Mouse (Mus musculus) heart, postnatal 10 days (tissue): ENCODE measurements around the gene Apoa4. TPM values are rescaled to one million over a fixed set of nuclear protein-coding genes. Genes with fewer than 3 reads are reported as not detected.

Experiments
- DNase-seq, 2 experiments: peaks; one replicate each; pipeline ENCODE4 v3.0.0; 2021
- intact Hi-C: fragments of 180-260 bp; cut with DNase I; formaldehyde crosslinking; loops from one replicate; pipeline ENCODE4 v1.15.1; 2025
- total RNA-seq, 2 experiments: library from RNA; stranded (reverse); gene quantifications; 2 replicates each; pipeline ENCODE4 v1.2.3; 2021

The Apoa4 gene
- not detected for total RNA-seq

DNA sequence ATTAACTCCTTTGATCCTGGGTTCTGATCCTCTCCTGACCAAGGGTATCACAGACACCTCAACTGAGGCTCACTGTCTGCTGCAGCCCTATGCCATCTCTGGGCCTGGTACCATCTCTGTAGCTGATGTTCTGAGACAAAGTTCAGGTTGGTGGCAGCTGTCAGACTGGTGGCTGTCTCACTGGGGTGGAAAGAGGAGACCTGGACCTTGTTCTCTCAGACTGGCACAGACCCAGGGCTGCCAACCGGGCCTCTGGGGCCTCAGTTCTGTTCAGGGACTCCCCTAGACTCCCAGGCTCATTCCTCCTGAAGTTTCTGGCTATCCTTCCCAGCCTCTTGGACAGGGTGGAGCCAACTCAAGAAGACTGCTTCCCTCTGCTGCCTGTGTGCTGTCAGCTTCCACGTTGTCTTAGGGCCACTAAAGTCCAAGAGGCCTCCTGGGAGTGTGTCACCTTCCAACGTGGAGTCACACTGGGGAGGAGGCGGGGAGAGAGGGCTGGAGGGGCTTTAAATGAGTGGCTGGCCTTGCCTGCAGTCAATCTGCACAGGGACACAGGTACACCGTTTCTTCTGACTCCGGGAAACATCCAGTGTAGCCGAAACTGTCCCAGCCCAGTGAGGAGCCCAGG lies at the start of gene Apoa4:
Gene Apoa4 (plus strand): TSS at position 171 of the 628 bp plus-strand sequence.
- no peak for DNase-seq
- intact Hi-C loops: no loop called here

DNA sequence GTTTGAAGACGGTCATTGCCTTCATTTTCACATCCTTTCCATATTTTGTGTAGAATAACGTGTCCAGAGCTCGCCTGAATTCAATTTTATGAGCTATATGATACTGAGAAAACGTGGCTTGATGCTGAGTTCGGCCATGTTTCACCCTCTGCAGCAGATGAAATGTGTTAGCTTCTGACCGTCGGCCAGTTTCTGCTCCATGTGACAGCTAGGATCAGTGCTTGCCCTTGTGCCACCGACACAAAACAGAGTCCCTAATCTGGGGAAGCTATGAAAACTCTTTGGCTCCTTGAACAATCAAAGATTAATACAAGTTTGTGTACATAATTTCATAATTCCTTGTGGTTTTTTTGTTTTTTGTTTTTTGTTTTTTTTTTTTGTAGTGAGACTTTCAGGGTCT lies 49.3 kb upstream of the Apoa4 start:
- DNase-seq: peak in 1 of 2 experiments; percentile 56
- intact Hi-C loops: loop anchor here (1.0 kb wide), 1 partner anchor 188 kb away; no protein-coding TSS in a partner anchor

DNA sequence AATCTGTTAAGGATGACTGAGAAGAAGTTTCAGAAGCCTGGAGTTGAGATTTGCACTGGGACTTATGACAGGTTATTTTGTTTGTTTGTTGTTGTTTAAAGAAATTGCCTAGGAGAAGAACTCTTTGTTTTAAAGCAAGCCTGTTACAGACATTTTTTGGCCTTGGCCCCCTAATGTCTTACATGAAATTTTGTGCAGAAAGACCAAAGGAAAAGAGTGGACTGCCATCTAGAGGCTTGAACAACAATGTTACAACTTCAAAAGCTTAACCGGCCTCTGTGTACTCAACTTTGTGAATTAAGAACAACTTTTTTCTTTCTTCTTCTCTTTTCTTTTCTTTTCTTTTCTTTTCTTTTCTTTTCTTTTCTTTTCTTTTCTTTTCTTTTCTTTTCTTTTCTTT lies 48.9 kb upstream of the Apoa4 start:
- intact Hi-C loops: loop anchor here (1.0 kb wide), 1 partner anchor 188 kb away; no protein-coding TSS in a partner anchor
- peak in 1 of 2 experiments; percentile 65 for DNase-seq

DNA sequence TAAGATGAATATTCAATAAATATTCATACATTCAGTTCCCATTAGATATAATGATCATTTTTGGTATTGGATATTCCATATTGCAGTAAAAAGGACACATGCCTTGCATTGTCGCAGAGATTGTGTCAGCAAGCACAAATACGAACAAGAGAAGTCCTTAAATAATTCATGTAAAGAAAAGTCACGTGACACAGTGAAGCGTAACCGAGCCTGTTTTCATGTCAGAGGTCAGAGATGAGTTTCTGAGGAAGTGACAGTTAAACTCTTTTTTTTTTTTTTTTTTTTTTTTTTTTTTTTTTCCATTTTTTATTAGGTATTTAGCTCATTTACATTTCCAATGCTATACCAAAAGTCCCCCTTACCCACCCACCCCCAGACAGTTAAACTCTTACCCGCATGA lies 47.9 kb upstream of the Apoa4 start:
- intact Hi-C loops: no loop called here
- no peak for DNase-seq

DNA sequence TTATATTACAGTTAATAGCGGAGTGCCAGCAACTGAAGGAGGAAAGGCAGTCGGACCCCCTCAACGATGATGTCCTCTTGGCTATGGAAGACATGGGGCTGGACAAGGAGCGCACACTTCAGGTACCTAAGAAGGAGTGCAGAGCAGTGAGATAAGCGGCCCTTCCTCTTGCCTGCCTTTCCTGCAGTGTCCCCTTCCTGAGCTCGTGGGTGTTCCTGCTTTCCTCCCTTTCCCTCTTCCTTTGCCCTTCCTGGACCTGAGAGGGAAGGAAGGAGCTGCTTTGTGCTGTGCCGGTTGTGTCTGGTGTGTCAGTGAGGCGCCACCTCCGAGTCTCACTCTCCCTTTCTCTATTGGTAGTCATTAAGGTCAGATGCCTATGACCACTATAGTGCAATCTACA lies 45.7 kb upstream of the Apoa4 start:
- DNase-seq: no peak
- intact Hi-C loops: no loop called here

DNA sequence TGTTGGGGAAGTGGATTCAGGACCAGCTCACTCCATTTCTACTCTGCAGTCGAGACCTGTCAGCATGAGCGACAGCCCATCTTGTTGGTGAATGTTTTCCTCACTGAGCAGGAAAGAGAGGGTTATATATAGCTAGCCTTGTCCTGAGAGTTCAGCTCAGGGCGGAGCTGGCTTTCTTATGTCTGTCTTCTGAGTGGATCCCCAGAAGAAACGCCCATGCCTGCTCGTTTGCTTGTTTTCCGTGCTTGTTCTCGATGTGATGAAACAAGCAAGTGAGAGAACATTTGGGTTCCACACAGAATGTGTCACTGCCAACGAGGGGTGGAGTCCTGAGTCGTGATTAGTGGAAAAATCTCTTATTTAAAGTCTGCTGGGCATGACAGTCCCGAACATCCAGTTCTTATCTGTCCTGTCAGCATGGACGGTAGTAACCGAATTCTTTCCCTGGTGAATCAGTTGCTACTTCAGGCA lies 43.8 kb upstream of the Apoa4 start:
- intact Hi-C loops: no loop called here
- DNase-seq: peak; percentile 72 to 81

DNA sequence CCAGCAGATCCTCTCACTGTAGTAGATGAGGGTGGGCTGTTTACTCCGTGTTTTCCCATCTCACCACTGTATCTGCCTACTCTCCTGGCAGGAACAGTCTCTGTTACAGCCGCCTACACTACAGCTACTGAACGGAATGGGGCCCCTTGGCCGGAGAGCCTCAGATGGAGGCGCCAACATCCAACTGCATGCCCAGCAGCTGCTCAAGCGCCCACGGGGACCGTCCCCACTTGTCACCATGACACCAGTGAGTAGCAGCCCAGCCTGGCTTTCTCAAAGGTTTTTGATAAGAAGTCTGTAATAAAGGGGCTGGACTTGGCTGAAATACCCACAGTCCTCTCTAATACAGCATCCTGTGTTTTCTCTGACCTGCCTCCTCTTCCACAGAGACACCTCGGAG lies 42.0 kb upstream of the Apoa4 start:
- intact Hi-C loops: no loop called here
- DNase-seq: peak; percentile 72 to 73

DNA sequence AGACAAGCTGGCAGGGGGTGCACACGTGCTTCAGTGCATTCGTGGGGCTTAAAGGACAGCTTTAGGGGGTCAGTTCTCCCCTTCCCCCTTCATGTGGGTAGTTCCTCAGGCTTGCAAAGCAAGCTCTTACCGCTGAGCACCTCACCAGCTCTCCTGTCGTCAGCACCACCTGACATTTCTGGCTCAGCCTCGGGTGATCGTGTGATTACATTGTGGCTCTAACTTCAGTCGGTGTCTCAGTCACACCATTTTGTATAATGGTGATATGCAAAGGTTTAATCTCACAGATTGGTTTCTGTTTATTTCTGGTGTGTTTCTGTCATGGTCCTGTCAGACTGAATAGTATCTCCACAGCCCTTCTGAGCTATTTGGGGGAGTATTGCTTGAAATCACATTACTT lies 41.6 kb upstream of the Apoa4 start:
- intact Hi-C loops: no loop called here
- DNase-seq: no peak

DNA sequence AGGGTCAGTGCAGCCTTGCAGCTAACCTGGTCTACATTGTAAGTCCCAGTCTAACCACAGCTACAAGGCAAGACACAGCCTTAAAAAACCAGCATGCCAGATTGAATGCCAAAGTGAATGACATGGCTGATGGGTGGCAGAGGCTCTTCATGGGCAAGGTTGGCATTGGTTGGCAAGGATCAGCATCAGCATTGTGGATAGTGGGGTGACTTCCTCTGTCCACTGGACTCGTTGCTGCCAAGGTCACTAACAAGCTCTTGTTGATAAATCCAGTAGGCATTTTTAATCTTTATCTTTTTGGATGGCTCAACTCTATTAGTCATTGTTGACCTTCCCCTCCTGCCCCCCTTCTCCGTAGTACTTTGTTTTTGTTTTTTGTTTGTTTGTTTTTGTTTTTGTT lies 40.9 kb upstream of the Apoa4 start:
- no peak for DNase-seq
- intact Hi-C loops: loop anchor here (5.0 kb wide), 1 partner anchor 48 kb away; no protein-coding TSS in a partner anchor

DNA sequence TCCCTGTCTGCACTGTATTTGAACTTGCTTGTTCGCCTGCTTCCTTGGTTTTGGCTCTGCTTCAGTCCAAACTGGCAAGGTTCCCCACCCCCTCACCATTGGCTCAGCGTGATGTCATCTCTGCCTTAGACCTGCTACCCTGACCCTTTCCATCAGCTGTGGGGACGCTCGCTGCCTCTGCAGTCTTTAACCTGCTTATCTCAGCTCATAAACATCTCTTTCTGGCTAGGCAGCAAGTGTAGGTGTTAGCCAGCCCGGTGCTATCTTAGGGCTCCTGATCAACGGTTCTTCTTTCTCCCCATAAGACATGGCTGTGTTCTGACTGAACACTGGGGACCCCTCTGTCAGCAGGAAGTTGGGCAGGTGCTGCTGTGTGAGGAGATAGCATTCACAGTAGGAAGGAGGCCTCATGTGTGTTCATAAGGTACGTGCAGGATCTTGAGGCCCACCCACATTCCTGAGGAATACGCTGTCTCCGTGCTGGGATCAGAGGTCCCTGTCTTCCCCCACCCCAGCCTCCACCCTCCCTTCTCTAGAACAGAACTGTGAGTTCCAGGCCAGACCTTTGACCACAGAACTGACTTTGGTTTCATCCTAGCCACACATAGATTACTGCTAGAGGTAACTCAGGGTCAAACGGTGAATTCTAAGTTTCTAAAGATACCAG lies 33.5 kb upstream of the Apoa4 start:
- DNase-seq: no peak
- intact Hi-C loops: no loop called here

DNA sequence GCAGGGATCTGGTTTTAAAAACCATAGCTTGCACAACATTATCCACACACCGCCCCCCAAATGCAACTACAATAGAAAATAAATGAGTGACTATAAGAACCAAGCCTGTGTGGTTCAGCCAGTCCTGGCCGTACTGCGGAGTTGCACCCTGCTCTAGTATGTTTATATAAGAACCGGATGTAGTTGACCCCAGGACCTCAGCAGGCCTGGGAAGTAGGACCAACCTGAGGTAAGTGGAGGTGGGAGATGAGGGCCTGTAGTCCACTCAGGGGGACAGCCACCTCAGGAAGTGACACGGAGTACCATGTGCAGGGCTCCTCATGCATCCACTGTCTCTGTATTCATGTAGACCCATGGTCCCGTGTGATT lies 33.0 kb upstream of the Apoa4 start:
- no peak for DNase-seq
- intact Hi-C loops: no loop called here

DNA sequence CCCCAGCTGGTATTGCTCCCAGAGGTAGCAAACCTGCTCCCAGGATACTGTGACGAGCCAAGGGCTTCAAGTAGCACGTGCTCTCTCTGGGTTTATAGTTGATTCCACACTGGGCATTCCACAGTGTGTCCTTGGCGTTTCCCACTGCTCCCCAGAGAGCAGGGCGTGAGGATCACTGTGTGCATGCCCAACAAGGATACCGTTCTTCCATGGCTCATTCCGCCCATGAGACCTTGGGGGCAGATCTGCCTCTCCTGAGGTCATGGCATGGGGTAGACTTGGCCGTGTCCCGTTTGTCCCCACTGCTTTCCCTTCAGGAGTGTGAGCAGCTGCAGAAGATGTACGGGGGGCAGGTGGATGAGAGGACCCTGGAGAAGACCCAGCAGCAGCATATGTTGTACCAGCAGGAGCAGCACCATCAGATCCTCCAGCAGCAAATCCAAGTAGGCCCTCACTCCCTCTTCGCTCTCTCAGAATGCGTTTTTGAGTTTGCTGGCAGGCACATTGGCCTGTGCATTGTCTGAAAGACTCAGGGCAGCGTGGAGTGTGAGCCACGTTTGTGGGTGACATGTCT lies 32.0 kb upstream of the Apoa4 start:
- DNase-seq: no peak
- intact Hi-C loops: no loop called here

DNA sequence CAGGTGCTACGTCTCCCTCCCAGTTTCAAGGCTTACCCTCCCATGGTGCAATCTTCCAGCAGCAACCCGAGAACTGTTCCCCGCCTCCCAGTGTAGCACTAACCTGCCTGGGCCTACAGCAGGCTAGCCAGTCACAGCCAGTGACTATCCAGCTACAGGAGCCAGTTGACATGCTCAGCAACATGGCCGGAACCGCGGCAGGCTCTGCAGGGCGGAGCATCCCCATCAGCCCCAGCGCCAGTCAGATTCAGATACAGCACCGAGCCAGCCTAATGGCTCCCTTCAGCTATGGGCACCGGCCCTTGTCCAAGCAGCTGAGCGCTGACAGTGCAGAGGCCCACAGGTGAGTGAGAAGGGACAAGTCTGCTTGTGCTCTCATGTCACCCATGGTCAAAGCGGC lies 30.0 kb upstream of the Apoa4 start:
- DNase-seq: no peak
- intact Hi-C loops: no loop called here

DNA sequence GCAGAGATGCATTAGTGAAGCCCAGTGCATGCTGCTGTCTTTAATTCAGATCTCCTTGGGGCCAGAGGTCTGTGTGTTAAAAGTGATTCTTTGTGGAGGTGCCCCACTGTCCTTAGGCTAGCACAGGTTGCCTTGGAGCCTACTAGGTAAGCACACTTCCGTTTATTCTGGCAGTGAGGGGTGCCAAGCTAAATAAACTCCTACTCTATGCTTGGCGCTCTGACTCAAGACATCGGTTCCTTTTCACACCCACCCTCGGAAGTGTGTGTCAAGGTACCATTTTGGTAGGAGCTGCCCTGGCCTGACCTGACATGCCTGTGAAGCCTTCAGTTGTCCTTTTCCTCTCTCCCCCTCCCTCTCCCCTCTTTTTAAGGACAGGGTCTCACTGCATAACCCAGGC lies 26.2 kb upstream of the Apoa4 start:
- no peak for DNase-seq
- intact Hi-C loops: no loop called here

DNA sequence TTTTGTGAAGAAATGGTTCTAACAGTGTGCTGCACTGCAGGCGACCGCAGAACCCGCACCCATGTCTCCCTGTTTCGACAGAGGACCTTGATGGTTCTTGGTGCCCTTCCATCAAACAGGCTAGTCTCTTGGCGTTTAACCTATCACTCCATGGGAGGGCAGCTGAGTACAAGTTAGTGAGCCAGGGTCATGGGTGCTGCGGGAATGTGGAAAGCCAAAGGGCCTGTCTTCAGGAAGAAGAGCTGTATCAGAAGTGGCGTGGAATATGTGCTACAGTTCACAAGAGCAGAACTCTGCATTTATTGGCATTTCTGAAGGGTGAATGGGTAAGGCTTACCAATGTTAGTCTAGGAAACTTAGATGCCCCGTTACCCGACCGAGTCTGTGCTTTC lies 25.6 kb upstream of the Apoa4 start:
- intact Hi-C loops: no loop called here

DNA sequence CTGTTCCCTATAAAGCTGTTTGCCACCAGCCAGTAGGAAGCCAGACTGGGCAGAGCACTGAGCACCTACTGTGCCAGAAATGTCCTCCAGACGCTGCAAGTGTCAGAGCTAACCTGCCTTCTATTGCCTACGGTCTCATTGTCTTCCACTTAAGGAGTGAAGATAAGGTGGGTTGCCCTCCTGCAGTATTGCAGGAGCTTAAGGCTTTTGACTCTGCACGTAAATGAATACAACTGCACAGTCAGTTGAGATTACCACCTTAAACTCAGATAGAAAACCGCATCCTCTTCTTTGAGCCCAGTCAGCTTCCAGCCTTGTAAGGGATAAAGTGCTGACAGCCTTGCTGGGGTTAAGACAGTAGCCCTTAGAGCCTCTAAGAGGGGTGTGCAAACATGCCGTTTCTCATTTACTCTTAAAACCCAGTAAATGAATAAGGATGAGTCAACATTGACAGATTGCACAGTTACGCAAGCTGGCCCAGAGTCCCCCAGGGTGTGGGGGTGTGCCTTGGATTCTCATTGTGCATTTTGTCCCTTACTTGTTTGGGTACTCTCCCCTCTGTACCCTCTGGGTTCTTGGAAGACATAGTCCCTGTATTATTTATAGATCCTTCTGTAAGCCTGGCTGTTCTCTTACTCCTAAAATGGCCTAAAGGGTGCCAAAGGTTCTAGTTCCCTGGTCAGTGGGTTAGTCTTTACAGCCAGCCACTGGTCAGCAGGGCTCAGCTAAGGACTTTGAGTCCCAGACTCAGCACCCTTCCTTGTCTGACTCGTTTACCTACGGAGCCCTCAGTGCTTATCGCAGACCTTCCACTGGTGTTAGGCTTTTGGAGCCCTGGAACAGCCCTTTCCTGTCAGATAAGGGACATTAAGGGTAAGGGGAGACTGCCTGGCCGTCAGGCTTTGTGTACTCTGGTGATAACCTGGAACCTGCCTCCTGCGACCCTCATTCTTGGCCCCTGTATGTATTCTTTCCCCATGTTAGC lies 24.9 kb upstream of the Apoa4 start:
- no peak for DNase-seq
- intact Hi-C loops: no loop called here

More for the DNA sequence above, 25.6 kb upstream of the Apoa4 start:
- no peak for DNase-seq

DNA sequence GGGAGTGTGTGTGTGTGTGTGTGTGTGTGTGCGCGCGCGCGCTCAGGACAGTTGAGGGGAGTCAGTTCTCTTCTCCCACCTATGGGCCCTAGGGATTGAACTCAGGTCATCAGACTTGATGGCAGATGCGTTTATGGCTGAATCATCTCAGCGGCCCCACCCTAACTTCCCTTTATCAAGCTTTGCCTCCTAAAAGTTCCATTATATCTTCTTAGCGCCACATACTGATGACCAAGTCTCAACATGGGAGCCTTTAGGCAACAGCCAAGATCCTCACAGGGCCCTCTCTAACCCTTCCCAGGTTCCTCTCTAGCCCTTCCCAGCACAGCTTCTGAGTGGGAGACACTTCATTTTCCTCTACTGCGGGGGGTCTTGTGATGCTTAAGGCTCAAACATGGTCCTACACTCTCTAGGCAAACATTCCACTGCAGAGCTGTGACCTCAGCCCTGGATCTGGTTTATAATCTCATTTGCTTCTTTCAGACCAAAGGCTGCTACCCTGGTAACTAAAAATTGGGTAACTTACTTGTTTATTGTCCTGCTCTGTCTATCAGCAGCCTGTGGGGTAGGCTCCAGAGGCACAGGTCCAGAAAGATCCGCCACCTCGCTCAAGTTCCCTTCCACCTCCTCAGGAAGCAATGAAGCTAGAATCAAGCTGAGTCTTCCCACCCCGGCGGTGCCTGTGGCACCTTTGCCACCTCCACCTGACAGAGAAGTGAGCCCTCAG lies 23.6 kb upstream of the Apoa4 start:
- intact Hi-C loops: no loop called here

DNA sequence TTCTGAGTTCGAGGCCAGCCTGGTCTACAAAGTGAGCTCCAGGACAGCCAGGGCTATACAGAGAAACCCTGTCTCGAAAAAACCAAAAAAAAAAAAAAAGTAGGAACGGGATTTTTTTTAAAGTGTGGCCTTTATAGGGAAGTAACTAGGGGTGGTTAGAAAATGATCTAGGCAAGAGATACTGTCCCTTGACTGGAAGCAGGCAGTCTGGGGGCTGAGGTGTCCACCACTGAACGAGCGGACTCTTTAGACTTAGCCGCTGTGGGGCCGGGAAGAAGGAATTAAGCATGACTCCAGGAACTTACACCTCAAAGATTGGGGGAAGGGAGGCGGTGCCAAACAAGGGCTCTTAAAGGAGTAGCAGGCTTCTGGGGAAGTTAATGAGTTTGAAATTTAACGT lies 22.3 kb upstream of the Apoa4 start:
- intact Hi-C loops: no loop called here
- DNase-seq: no peak

More for the DNA sequence above, 23.6 kb upstream of the Apoa4 start:
- DNase-seq: no peak

DNA sequence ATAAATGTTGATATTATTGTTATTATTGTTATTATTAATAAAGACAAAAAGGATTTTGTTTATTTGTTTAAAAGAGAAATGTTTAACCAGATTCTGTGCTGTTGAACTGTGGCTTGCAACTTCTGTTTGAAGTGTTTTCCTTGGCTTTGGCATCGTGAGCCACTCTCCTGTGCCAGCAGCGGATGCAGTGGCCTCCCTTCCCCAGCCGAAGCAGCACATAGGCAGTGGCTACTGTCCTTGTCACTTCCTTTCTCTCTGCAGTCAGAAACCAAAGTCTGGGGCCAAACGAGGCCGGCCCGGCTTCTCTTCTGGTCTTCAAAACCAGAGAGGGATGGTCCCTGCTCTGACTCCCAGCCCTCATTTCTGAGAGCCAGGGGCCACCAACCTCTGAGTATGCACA lies 17.4 kb upstream of the Apoa4 start:
- DNase-seq: no peak
- intact Hi-C loops: no loop called here

DNA sequence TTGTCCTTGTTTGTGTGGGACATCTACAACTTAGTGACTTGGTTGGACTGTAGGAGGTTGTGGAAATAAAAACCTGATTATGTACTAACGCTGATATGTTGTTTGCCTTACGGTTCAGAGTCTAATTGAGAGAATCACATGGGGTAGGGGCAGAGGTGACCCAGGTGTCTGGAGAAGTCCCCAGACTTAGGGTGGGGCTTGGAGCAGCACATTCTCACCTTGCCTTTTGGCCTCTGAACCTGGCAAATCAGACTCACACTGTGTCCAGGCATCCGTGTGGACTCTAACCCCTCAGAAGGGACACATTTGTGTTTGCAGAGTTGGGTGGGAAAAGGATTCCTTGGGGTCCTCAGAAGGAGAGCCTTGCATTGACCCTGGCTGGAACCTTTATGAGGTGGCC lies 16.4 kb upstream of the Apoa4 start:
- intact Hi-C loops: no loop called here
- DNase-seq: no peak
